Mouse (Mus musculus) ovary, postnatal 14 days (tissue): ENCODE measurements around the gene Psmb5.
A peak's percentile ranks its signal among the peaks of the same experiment; 100 is the strongest.

Experiments
- DNase-seq: peaks from one replicate; pipeline ENCODE4 v3.0.0; 2022; ENCODE audit warnings: low spot score

Psmb5 gene

DNA sequence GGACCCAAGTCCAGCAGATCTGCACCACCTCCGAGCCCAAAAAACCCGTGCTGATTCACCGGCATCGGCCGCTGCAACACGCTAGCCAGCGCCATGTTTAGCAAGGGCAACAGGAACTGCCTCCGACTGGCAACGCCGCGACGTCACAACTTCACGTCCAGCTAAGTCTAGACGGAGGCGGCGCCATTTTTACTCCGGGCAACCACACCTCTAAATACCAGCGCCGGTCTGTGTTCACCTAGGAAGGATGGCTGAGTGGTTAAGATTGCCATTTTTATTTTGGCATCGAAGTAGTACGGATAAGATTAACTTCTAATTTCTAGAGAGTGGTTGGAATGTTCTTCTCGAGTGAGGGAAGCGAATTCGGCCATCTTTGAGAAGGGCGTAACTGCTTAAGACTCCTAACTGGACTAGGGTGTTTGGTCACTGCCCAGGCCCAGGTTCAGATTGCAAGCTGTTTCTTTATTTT is at the start of gene Psmb5:
Gene Psmb5 (minus strand): TSS at position 126 of the 469 bp plus-strand sequence.
- DNase-seq = peak; percentile 77

DNA sequence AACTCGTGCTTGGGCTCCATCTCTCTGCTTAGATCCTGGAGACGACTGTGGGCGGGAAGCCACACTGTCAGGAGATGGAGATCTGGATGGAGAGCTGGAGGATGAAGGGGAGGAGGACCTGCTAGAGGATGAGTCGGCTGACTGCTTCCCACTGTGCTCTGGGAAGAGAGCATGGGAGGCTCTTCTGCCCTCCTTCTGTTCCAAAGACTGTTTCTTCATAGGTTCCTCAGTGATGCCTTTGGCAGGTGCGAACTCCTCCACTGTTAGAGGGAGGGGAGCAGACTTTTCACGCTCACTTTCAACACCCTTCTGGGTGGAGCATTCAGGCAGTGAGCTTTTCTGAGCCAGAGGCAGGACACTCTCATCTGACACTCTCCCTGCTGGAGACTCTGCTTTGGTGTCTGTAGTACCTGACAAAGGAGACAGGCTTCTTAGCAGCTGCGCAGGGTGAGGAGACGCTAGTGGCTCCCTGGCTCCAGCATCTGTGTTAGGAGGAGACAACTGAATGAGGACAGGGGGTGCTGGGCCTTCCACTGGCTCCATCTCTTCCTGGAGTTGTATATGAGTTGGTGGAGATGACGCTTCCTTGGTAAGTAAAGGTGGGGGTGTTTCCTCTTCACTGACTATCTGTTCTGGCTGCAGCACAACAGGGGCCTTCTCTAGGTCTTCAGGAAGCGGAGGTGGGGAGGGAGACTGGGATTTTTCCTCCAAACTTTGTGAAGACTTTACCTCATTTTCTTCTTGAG is 46.8 kb upstream of the Psmb5 start:
- DNase-seq = no peak

DNA sequence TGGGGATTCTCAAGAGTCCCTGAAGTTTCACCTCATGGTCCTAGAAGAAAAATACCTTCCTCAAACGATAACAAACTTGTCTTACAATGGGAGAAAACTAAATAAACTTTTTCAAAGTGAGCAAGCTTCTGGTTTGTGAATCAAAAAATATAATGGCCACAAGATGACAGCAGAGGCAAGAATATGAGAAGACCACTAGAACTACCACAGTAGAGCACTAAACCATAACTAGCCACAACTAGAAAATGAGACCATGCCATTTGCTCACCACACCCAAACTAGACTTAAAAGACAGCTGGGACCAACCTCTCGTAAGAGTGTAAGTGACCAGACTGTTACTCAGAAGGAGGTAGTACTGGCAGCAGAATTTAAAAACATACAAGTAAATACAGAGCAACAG is 42.2 kb upstream of the Psmb5 start:
- DNase-seq = no peak

DNA sequence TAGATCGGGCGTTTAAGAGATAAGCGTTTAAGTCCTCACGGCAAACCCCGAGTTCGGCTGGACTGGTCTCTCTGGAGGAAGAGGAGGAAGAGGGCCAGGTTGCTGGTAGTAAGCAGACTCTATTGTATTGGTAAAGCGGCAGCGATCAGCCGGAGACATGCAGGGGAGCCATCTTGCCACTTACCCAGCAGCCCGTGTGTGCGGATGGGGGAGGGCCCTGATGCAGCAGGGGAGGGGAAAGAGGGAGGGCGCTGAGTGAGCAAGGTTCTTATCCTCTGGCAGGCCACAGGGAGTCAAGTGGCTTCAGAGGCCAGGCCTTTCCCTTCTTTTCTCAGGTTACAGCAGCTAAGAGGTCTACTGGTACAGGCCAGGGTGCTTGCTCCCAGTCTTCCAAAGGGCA is 35.7 kb upstream of the Psmb5 start:
- DNase-seq = peak; percentile 76

DNA sequence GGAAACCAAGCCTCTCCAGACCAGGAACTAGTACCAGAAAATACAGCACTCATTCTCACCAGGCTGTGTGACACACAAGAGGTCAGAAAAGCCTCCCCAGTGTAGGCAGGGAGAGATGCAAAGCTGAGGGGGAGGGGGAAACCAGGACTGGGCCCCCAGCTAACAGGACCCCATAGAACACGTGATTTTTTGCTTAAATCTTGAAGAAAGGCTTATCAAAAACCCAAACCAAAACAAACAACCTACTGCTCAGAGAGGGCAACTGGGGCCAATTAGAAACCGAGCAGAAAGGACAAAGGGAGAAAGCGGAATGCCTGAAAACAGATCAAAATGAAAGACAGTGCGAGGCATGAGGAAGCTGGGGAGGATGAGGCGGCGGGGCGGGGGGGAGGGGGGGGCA is 35.0 kb upstream of the Psmb5 start:
- no peak for DNase-seq

DNA sequence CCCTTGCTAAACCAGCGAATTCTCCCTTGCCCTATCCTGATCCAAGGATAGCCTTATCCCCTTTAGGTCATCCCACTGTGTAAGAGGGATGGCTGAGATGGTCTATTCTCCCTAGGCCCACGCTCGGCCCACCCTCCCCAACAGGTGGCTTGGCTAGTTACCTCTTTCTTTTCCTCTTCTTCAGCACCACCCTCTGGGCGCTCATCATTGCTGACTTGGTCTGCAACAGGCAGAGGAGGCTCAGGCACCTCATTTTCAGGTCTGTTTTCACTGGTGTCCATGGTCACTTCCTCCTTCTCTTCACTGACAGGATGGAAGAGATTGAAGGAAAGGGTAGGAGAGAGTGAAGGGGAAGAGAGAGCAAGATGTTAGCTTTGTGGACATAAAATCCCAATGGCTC is 33.7 kb upstream of the Psmb5 start:
- no peak for DNase-seq

DNA sequence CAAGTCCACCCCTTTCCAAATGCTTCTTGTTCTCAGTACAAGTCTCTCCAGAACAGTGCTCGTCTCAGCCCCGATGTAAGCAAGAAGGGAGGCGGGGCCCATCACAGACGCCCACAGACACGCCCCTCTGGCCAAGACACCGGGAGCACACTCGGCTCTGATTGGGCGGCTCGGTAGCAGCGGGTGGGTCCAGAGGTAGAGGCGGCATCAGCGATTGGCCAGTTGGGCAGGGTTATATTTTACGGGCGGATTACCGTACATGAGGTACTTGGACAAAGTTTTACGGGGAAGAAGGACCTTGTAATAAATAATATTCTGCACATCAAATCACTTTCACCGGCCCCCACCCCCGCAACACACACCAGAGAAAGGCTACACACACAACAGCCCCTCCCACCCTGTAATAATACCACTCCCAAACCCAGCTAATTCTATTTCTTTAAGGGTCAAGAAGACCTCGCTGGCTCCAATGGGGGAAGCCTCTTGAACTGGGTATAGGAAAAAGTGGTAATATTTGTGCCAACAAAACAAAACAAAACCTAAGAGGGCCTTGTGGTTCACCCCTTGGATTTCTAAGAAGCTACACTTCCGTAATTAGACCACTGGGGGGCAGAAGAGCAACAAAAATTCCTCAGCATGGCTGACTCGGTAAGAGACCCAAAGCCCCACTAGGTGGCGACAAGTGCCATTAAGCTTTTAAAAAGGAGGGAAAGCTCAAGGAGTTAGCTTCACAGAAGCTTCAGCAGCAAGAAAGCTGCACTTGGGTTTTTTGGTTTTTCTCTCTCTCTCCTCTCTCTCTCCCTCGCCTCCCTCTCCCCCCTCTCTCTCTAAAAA is 33.0 kb upstream of the Psmb5 start:
- DNase-seq = peak; percentile 79

DNA sequence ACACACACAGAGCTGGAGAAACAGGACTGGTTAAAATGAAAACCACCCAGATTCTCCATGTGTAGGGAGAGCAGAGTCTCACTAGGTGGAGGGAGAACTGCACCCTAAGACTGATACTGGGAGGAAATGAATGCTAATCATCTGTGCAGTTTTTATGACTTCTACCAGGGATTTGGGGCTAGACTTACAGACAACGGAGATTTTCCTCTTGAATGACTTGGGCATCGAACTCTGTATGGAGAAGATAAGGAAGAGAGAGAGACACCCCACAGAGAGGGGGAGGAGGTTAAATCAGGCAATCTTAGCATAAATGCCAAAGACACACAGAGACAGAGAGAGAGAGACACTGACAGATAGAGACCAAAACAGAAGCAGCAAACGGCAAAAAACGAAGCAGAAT is 30.1 kb upstream of the Psmb5 start:
- no peak for DNase-seq

DNA sequence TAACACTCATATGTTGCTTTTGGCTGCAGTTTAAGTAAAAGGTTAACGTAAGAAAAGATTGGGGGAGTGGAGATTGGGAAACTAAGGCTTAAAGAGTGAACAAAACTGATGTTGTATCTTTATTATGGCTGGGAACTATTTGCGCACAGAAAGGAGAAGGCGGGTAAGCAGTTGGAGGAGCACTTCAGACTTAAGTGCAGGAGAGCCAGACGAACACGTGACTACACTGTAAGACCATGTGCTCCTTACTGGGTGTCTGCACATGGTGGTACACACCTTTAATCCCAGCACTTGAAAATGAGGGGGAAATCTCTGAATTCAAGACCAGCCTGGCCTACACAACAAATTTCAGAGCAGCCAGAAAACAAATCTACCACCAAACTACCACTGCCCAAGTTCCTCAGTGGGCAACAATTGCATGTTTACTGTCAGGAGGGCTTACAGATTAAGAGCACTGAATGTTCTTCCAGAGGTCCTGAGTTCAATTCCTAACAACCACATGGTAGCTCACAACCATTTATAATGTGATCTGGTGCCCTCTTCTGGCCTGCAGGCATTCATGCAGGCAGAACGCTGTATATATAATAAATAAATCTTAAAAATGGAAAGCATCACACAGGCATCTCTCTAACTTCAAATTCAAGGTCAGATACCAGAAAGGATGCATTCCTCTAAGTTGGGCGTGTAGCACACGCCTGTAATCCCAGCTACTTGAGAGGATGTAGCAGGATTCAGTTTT is 29.2 kb upstream of the Psmb5 start:
- no peak for DNase-seq

DNA sequence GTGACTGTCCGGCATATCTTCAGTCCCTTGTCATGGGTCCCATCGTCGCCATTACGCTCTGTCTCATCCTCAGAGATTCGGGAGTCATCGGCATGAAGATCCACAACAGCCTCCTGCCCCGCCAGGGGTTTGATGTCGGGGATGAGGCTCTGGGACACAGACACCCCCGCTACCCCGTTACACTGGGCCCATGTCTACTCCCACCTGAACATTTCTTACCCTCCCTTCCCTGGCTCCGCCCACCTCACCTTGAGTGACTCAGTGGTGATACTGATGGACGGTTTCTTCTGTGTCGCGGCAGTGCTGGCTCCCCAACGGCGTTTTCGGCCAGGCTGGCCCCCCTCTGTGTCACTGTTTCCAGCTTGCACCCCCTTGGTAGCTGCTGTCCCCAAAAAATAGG is 28.6 kb upstream of the Psmb5 start:
- no peak for DNase-seq

DNA sequence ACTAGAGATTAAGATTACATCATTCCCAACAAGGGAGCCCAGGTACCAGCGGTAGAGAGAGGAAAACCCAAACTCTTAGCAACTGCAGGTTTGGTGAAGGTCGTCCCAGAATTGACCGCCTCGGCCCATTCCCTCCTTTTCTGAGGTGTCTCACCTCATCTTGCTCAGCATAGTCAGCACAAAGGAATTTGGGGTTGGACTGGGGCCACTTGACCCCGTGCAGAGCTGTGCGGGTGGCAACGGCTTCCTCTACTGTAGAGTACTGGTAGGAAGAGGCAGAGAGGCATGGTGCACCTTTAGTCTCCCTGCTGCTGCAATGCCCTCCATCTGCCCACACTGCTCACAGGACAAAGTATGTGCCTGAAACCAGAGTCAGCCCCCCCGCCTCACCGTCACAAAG is 26.5 kb upstream of the Psmb5 start:
- no peak for DNase-seq

DNA sequence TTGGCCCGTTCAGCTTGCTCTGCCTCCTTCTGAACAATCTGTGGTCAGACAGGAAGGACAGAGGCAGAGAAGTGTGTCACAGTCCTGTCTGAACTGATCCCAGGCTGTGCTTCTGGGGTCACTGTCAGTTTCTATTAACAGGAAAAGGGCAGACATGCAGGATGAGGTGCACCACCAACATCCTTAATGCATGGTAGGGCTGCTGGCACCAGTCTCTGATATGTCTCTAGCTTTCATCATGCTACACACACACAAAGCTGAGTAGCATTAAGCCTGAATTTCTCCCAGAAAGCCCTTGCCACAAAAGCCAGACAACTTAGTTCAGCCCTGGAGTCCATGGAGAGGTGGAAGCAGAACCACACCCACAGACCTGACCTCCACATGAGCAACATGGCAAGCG is 25.2 kb upstream of the Psmb5 start:
- no peak for DNase-seq

DNA sequence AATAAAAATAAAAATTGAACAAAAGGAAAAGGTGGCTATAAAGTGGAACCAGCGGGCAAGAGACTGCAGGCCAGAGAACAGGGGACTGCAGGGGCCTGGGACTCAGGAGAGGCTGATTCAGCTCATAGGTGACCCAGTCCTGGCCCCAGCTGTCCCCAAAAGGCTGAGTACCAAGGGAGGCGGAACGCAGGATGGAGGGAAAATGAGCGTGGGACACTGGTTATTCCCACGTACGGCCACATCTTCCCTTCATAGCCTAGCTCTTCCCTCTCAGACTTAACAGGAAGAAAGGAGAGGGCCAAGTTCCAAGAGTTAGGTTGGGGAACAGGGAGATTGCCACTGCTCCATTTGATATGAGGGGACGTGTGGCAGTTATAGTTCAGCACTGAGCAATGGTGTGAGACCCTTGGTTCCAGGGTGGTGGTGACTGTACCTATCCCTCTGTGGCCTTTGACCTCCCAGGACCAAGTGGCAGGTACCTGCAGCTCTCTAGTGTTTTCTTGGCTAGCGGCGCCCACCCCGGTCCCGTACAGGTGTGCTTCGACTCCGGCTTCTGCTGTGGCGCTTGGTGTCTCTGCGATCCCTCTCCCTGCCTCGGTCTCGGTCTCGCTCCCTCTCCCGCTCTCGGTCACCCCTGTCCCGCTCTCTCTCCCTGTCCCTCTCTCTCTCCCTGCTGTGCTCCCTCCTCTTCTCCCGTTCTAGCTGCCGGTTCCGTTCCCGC is 24.6 kb upstream of the Psmb5 start:
- DNase-seq = no peak

DNA sequence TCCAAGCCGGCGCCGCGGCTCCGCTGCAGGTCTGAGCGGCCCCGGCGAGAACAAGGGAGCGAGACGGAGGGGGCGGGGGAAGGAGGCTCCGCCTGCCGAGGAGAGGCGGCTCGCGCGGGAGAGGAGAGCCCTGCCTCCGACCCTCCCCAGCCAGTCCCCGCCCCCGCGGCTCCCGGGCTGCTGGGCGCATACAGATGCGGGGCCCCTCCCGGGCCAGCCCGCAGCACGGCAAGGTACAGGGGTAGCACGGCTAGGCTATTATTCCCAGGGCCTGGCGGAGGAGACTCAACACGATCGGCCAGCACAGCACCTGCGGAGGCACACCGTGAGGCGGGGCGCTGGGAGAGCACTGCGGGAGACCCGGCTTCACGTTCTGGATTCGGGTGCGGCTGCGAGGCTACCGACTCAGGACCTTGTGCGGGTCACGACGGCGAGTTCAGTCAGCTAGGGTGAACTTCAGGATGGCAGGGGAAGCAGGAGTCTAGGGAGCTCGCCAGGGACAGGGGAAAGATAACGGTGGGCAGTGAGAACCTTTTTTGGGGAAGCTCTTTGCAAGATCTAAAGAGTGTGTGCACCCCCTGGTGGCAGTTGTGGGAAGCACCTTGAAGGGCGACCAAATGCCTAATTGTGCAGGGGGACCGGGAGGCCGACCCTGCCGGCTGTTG is 23.6 kb upstream of the Psmb5 start, which contains the start of gene Cdh24:
Gene Cdh24 (minus strand): TSS at position 60 of the 665 bp plus-strand sequence.
- DNase-seq = peak; percentile 85

DNA sequence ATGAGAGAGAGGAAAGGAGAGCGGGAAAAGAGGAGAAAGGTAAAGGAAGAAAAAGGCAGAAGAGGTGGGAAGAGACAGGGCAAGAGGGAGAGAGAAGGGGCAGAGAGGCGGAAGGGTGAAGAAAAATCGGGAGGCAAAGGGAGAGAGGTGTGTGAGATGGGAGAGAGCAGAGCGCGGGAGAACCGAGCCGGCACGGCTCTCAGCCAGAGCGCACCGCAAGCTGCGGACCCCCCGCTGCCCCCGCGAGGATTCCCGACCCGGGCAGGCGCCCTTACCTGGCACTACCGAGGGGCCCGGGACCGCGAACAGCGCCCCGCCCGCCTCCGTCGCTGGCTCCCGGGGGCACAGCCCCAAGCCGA is 23.1 kb upstream of the Psmb5 start, which contains the start of gene Gm17606:
Gene Gm17606 (plus strand): TSS at position 7 of the 359 bp plus-strand sequence.
- no peak for DNase-seq

DNA sequence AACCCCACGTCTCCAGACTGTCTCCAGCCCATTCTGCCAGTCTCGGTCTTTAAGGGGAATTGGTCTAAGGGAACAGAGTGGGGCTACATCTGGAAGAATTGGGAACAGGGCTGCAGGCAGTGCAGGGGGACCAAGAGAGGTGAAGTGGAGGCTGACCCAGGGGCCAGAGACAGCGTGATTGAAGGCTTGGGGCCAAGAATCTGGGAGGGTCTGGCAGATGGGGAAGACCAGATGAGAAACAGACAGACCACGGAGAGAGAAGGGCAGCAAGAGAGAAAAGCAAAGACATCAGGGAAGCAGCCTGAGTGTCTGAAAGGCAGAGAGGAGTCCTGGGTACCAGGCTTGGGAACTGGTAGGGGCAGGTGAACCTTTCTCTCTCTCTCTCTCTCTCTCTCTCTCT is 22.3 kb upstream of the Psmb5 start:
- DNase-seq = no peak

DNA sequence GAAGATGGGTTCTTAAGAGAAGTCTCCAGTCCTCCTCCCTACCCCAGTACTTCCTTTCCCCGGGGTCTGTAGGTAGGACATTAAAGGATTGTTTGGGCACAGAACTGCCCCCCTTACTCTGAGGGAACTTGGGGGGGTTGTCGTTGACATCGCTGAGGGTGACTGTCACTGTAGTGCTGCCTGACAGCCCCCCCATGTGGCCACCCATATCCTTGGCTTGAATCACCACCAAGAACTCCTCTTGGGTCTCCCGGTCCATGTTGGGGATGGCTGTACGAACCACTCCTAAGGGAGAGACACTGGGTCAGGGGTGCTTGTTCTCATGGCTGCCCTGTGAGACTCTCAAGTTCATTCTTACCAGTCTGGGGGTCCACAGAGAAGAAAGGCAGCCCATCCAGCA is 20.4 kb upstream of the Psmb5 start:
- DNase-seq = no peak

DNA sequence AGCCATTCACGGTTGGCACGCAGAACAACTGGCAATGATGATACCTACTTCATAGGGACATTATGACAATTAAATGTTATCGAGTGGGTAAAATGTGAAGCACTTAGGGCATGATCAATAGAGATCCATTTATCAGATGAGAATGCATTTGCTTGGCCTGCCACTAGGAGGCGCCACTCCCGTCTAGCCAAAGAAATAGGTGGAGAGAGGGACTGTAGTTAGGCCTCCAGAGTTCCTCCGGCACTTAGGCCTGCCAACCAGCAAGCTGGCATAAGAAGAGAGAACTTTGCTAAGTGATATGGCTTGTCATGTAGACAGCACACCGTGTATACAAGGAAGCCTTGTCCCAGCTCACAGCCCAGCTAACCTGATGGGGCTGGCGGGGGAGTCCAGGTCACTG is 19.1 kb upstream of the Psmb5 start:
- DNase-seq = no peak

DNA sequence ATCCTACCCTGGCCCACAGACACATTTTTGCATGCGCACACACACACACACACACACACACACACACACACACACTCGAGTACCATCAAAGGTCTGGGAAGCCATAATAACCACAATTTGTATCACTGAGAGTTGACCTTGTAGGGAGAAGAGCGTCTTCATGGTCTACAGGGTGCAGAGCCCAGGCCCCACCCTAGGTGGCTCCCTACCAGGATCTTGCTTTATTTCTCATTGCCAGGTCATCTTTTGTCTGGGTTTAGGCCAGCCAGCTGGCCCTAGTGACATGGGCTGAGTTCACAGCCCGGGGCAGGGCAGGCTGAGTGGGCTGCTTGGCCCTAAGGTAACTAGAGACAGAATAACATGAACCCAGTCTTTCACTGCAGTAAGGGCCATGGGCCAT is 16.4 kb upstream of the Psmb5 start:
- DNase-seq = no peak

DNA sequence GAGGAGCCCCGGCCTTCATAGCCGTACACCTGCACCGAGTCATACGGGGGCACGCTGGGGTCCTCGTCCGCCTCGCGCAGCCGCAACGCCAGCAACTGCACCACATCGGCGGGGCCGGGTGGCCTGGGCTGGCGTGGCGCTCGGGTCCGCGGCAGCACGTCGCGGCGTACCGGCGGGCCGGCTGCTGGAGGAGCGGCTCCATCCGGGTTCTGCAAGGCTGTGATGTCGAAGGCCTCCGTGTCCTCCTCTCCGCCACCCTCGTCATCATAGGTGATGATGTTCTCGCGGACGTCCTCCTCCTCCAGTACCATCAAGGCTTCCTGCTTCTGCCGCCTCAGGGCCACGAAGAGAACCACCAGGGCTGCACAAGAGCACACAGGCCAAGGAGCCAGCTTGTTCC is 14.4 kb upstream of the Psmb5 start:
- DNase-seq = no peak

DNA sequence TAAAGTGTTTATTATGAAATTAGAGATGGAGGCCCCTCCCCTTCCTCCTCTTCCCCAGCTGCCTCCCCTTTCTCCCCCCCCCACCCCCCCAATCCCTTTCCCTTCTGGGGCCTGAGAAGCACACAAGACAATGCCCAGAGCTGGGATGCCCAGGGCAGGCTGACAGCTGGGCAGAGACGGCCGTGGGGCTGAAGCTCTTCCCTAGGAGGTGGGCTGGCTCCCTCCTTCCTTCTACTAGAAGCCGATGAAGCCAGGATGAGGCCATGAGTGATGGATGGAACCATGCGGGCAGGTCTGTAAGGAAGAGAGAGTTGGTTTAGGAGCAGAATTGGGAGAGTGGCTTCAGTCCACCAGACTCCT is 13.4 kb upstream of the Psmb5 start:
- no peak for DNase-seq
